Mouse (Mus musculus): ENCODE measurements at regions not wholly inside any gene's neighbourhood (a gene's known extent, or its start where the extent isn't known, plus 50 kb on each side); places are given as distances from the start of the nearest gene placed in this dataset.

DNA sequence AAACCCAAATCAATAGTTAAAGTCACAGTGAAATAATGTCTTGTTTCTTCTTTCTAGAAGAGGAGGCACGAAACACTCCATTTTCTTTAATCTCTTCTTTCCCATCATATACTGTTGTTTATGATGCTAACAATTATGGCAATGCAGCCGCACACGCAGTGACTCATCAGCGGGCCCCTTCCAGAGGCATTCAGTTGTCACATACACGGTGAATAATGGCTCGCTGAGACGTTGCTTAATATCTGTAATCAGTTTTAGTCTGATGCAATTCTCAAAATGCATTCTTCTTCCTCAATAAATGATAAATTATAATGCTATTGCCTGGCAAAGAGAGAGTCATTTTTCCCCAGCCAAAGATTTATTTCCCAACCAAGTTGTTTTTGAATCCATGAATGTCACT is 70.8 kb upstream of the Fam216b start:
- no peak for TF ChIP-seq POLR2A (IDR thresholded peaks at IDR 0.05; ENCODE audit: insufficient read depth, low read length)
- no peak for TF ChIP-seq CTCF (IDR thresholded peaks at IDR 0.05; ENCODE audit: low read depth, low read length)

All from ES-Bruce4 (cell line).